Comparison of ENCODE assay signal across 20 mouse cellular contexts in the genomic region with DNA sequence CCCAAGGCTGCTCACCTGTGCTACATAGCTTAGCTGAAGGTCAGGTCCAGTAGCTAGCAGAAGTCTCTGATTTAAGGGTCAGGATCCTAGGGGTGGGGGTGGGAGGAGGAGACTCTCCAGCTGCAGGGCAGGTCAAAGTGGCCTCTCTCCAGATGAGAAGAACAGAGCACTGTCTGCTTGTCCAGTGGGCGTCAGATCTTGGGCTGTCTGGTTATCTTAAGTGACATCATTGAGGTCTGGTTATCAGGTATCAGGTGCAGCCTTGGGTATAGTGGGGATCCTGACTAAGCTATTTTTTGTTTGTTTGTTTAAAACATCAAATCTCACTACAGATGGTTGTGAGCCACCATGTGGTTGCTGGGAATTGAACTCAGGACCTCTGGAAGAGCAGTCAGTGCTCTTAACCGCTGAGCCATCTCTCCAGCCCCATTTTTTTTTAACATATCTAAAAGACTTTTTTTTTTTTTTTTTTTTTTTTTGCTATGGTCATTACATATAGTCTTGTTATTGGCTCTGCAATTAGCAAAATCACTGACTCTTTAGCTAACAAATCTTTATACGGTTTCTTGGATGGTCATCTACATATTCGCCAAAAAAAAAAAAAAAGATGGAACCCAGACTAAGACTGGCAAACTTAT.
"Had no signal": no experiment of that assay in that cellular context is flagged by ENCODE, and none has a peak within 500 bp of the region (broad histone marks: within the 10 kb centered on the region; RNA-seq: fewer than 3 reads in every experiment).

No protein-coding gene starts in this region.

- H3K9me3 ChIP-seq: kidney, embryonic 15.5 days; megakaryocyte, embryonic 14.5 days; neural tube, embryonic 12.5 days; neural tube, embryonic 15.5 days had no signal

- ATAC-seq: lung, postnatal 0 days had no signal

- H3K4me3 ChIP-seq: left cerebral cortex, adult 2 months; megakaryocyte, embryonic 14.5 days; neural tube, embryonic 12.5 days; neural tube, embryonic 15.5 days had no signal

- H3K27ac ChIP-seq: kidney, embryonic 15.5 days; left cerebral cortex, adult 2 months; macrophage; neural tube, embryonic 12.5 days; neural tube, embryonic 15.5 days; stomach, postnatal 0 days had no signal

- H3K36me3 ChIP-seq: kidney, embryonic 15.5 days; neural tube, embryonic 12.5 days; neural tube, embryonic 15.5 days had no signal

- H3K27me3 ChIP-seq: kidney, embryonic 15.5 days had no signal

- DNase-seq: kidney, postnatal 10 days; kidney, postnatal 36 days; layer of hippocampus, postnatal 36 days; midbrain, embryonic 14.5 days; right cerebral cortex, adult 18-20 months; right cerebral cortex, postnatal 14 days; right cerebral cortex, postnatal 4 days; thymus, adult 2 months; thymus, postnatal 14 days; thymus, postnatal 4 days had no signal

- H3K9ac ChIP-seq: lung, embryonic 14.5 days; neural tube, embryonic 12.5 days; neural tube, embryonic 15.5 days had no signal

- H3K4me2 ChIP-seq: midbrain, embryonic 11.5 days; neural tube, embryonic 12.5 days had no signal
